ENCODE assay signal across 24 mouse cellular contexts in genomic region chr9:115844340-115844739, GRCm38 (mm10).
DNase-seq lines count a peak whose midpoint lies in the region; ATAC-seq and TF ChIP-seq lines count a peak whose summit lies in the region.
"Had no signal": no experiment of that assay in that cellular context is flagged by ENCODE, and none has a peak within 500 bp of the region (broad histone marks: within the 10 kb centered on the region; RNA-seq: fewer than 3 reads in every experiment).

No protein-coding gene starts in this region.

- H3K4me2 ChIP-seq in heart, embryonic 12.5 days = no peak overlapping the region
- no peak overlapping the region for H3K4me2 ChIP-seq in liver, embryonic 11.5 days
- H3K4me2 ChIP-seq in liver, postnatal 0 days (ENCODE audit: low read depth, low read length) = no peak overlapping the region
- H3K4me2 ChIP-seq: forebrain, embryonic 13.5 days; heart, embryonic 11.5 days; limb, embryonic 13.5 days; liver, embryonic 12.5 days had no signal

- no peak for TF ChIP-seq CTCF in liver, postnatal 0 days (IDR thresholded peaks at IDR 0.05; ENCODE audit: low read depth)

- H3K4me3 ChIP-seq in heart, embryonic 12.5 days = no peak overlapping the region
- H3K4me3 ChIP-seq in liver, embryonic 11.5 days (ENCODE audit: low read depth, low read length) = no peak overlapping the region
- H3K4me3 ChIP-seq in liver, postnatal 0 days (ENCODE audit: low read depth, low read length) = no peak overlapping the region
- H3K4me3 ChIP-seq: erythroblast, embryonic 14.5 days; forebrain, embryonic 13.5 days; limb, embryonic 13.5 days; liver, embryonic 12.5 days had no signal

- H3K36me3 ChIP-seq in heart, embryonic 12.5 days = no peaks in the 10 kb centered on the region
- no peaks in the 10 kb centered on the region for H3K36me3 ChIP-seq in liver, embryonic 11.5 days (ENCODE audit: control insufficient read depth, insufficient read depth, low read length)
- H3K36me3 ChIP-seq in liver, postnatal 0 days (replicated peaks; ENCODE audit: insufficient read depth, low read length) = no peaks in the 10 kb centered on the region
- H3K36me3 ChIP-seq: limb, embryonic 13.5 days; liver, embryonic 12.5 days had no signal

- peak; percentile 58 for DNase-seq in heart, adult 11 months
- DNase-seq in liver, embryonic 11.5 days (ENCODE audit: low spot score) = peak; percentile 17
- DNase-seq in liver, postnatal 0 days = no peak
- no peak for DNase-seq in thymus, postnatal 10 days (ENCODE audit: low spot score in 2 of 2)
- no peak for DNase-seq in B cell, adult 2 months
- DNase-seq: adrenal gland, postnatal 36 days; cerebellum, adult 9-10 months; gastrocnemius, postnatal 14 days; kidney, adult 8-10 months; lung, adult 18-20 months; lung, postnatal 4 days; midbrain, embryonic 14.5 days; thymus, adult 2 months; thymus, postnatal 4 days had no signal

- 0 out of 2 replicates have a peak, but pooled peaks cover under 1% of the 10 kb centered on the region for H3K9me3 ChIP-seq in heart, embryonic 12.5 days (replicated peaks)
- no peaks in the 10 kb centered on the region for H3K9me3 ChIP-seq in liver, embryonic 11.5 days (ENCODE audit: control insufficient read depth, low read length)
- no peaks in the 10 kb centered on the region for H3K9me3 ChIP-seq in liver, postnatal 0 days (ENCODE audit: low read length)
- H3K9me3 ChIP-seq: forebrain, embryonic 13.5 days; limb, embryonic 13.5 days; liver, embryonic 12.5 days had no signal

- no peaks in the 10 kb centered on the region for H3K27me3 ChIP-seq in heart, embryonic 12.5 days (replicated peaks)
- no peaks in the 10 kb centered on the region for H3K27me3 ChIP-seq in liver, embryonic 11.5 days (replicated peaks; ENCODE audit: control insufficient read depth, insufficient read depth, low read length)
- no peaks in the 10 kb centered on the region for H3K27me3 ChIP-seq in liver, postnatal 0 days (ENCODE audit: insufficient read depth, low read length)
- H3K27me3 ChIP-seq: forebrain, embryonic 13.5 days; limb, embryonic 13.5 days; liver, embryonic 12.5 days had no signal

- no peak for TF ChIP-seq EP300 in liver, postnatal 0 days (IDR thresholded peaks at IDR 0.05; ENCODE audit: low read depth)

- H3K4me1 ChIP-seq in heart, embryonic 12.5 days (replicated peaks) = peaks cover 20% of the 10 kb centered on the region
- no peaks in the 10 kb centered on the region for H3K4me1 ChIP-seq in liver, embryonic 11.5 days (replicated peaks; ENCODE audit: control insufficient read depth, insufficient read depth, low read length)
- H3K4me1 ChIP-seq in liver, postnatal 0 days (ENCODE audit: insufficient read depth) = no peaks in the 10 kb centered on the region
- H3K4me1 ChIP-seq: forebrain, embryonic 13.5 days; liver, embryonic 12.5 days had no signal

- H3K27ac ChIP-seq in heart, embryonic 12.5 days (ENCODE audit: poor library complexity, severe bottlenecking) = no peak overlapping the region
- H3K27ac ChIP-seq in liver, embryonic 11.5 days (ENCODE audit: low read depth, low read length) = no peak overlapping the region
- H3K27ac ChIP-seq in liver, postnatal 0 days (ENCODE audit: low read depth) = no peak overlapping the region
- H3K27ac ChIP-seq: forebrain, embryonic 13.5 days; kidney, postnatal 0 days; limb, embryonic 13.5 days; liver, embryonic 12.5 days had no signal

- no peak overlapping the region for H3K9ac ChIP-seq in heart, embryonic 12.5 days
- no peak overlapping the region for H3K9ac ChIP-seq in liver, embryonic 11.5 days (ENCODE audit: low read depth, low read length)
- H3K9ac ChIP-seq in liver, postnatal 0 days (replicated peaks) = no peak overlapping the region
- H3K9ac ChIP-seq: forebrain, embryonic 13.5 days; limb, embryonic 13.5 days; liver, embryonic 12.5 days had no signal

- 63% methylated on average over 4 of the region's 4 CpGs for WGBS in heart, embryonic 12.5 days
- WGBS in liver, embryonic 11.5 days = 69% methylated on average over 4 of the region's 4 CpGs
- 45% methylated on average over 4 of the region's 4 CpGs for WGBS in liver, postnatal 0 days (ENCODE audit: insufficient replicate concordance)

- no peak for ATAC-seq in heart, embryonic 12.5 days (ENCODE audit: insufficient number of reproducible peaks, low FRiP score)
- ATAC-seq in liver, embryonic 11.5 days (replicated peaks; ENCODE audit: low FRiP score) = no peak
- no peak for ATAC-seq in liver, postnatal 0 days
- ATAC-seq in megakaryocyte, adult 5-6 weeks (ENCODE audit: poor library complexity, severe bottlenecking) = 0 out of 2 replicates have a peak, but pooled peaks have one; percentile 15
- ATAC-seq: forebrain, embryonic 13.5 days; hindbrain, embryonic 16.5 days; liver, embryonic 12.5 days; lung, postnatal 0 days had no signal

Comparison
In these comparisons a context has a peak if more than half of its experiments do, and no peak if none do; other contexts are left out.
1. DNase-seq: peak in heart, adult 11 months (single experiment) and liver, embryonic 11.5 days (single experiment); none in liver, postnatal 0 days (single experiment), thymus, postnatal 10 days (0 of 2) and B cell, adult 2 months (0 of 2).